ENCODE assay signal across 8 mouse cellular contexts in the genomic region with DNA sequence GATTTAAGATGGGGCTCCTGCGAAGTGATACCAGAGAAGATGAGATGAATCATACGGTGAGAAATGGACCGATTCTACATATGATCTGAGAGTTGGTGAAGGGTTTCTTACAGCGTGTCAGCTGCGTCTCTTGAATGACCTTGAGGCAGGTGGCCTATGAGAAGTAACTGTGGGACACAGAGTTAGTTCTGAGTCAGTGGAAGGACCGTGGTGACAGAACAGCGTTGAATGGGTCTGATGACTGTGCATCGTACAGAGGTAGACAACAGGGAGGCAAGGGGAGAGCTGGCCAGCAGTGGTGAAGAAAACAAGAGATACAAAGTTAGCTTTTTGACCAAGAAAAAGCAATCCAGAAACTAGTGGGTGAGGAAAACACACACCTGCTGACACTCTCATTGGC. TPM values are rescaled to one million over a fixed set of nuclear protein-coding genes. Genes with fewer than 3 reads are reported as not detected.
DNase-seq lines count a peak whose midpoint lies in the region; ATAC-seq and TF ChIP-seq lines count a peak whose summit lies in the region.
"Had no signal": no experiment of that assay in that cellular context is flagged by ENCODE, and none has a peak within 500 bp of the region (broad histone marks: within the 10 kb centered on the region; RNA-seq: fewer than 3 reads in every experiment).

No protein-coding gene starts in this region.

- TF ChIP-seq CTCF in lung, embryonic 14.5 days (IDR thresholded peaks at IDR 0.05; ENCODE audit: low read depth) = no peak
- TF ChIP-seq CTCF in embryonic fibroblast, embryonic 13.5 days (IDR thresholded peaks at IDR 0.05; ENCODE audit: borderline replicate concordance, insufficient read depth, low read length) = no peak

- no peaks in the 10 kb centered on the region for H3K9me3 ChIP-seq in lung, embryonic 14.5 days (ENCODE audit: low read depth, low read length)
- H3K9me3 ChIP-seq in intestine, embryonic 16.5 days (ENCODE audit: control insufficient read depth, low read length) = no peaks in the 10 kb centered on the region
- no peaks in the 10 kb centered on the region for H3K9me3 ChIP-seq in neural tube, embryonic 14.5 days (ENCODE audit: control insufficient read depth, low read length)

- H3K36me3 ChIP-seq in lung, embryonic 14.5 days (ENCODE audit: insufficient read depth) = peaks cover 6% of the 10 kb centered on the region; the same call in 1 of the 2 replicates
- H3K36me3 ChIP-seq in intestine, embryonic 16.5 days (ENCODE audit: control insufficient read depth, insufficient read depth, low read length) = no peaks in the 10 kb centered on the region
- no peaks in the 10 kb centered on the region for H3K36me3 ChIP-seq in neural tube, embryonic 14.5 days (ENCODE audit: control insufficient read depth, insufficient read depth, low read length)

- no peak overlapping the region for H3K4me3 ChIP-seq in lung, embryonic 14.5 days (ENCODE audit: low read depth, low read length)
- no peak overlapping the region for H3K4me3 ChIP-seq in embryonic fibroblast, embryonic 13.5 days (ENCODE audit: insufficient read depth, low read length)
- peak overlapping the region; percentile 69 for H3K4me3 ChIP-seq in intestine, embryonic 16.5 days (ENCODE audit: low read length)
- no peak overlapping the region for H3K4me3 ChIP-seq in neural tube, embryonic 14.5 days (ENCODE audit: low read depth, low read length)

- no peak for TF ChIP-seq POLR2A in embryonic fibroblast, embryonic 13.5 days (IDR thresholded peaks at IDR 0.05; ENCODE audit: low read depth, low read length)

- H3K4me2 ChIP-seq in lung, embryonic 14.5 days = peak overlapping the region; percentile 67
- peak overlapping the region; percentile 76 for H3K4me2 ChIP-seq in intestine, embryonic 16.5 days (ENCODE audit: low read depth, low read length)
- H3K4me2 ChIP-seq in neural tube, embryonic 14.5 days (ENCODE audit: low read depth, low read length) = peak overlapping the region; percentile 52; the same call in 1 of the 2 replicates

- intact Hi-C loops in left cerebral cortex, postnatal 25 days (cut with DNase I) = no loop called here

- H3K27me3 ChIP-seq in lung, embryonic 14.5 days (ENCODE audit: insufficient read depth, low read length) = no peaks in the 10 kb centered on the region
- H3K27me3 ChIP-seq in intestine, embryonic 16.5 days (replicated peaks; ENCODE audit: control insufficient read depth, insufficient read depth, low read length) = no peaks in the 10 kb centered on the region
- H3K27me3 ChIP-seq in neural tube, embryonic 14.5 days (ENCODE audit: control insufficient read depth, insufficient read depth, low read length) = no peaks in the 10 kb centered on the region

- H3K27ac ChIP-seq in lung, embryonic 14.5 days (ENCODE audit: low read depth) = peak overlapping the region; percentile 87
- peak overlapping the region; percentile 87 for H3K27ac ChIP-seq in embryonic fibroblast, embryonic 13.5 days (ENCODE audit: insufficient read depth, low read length)
- peak overlapping the region; percentile 97 for H3K27ac ChIP-seq in intestine, embryonic 16.5 days (ENCODE audit: low read length)
- H3K27ac ChIP-seq in neural tube, embryonic 14.5 days (ENCODE audit: low read depth, low read length) = 0 out of 2 replicates have a peak overlapping the region, but pooled peaks have one; percentile 12

- 67% methylated on average over 8 of the region's 8 CpGs for WGBS in lung, embryonic 14.5 days
- WGBS in intestine, embryonic 16.5 days = 72% methylated on average over 8 of the region's 8 CpGs
- 74% methylated on average over 8 of the region's 8 CpGs for WGBS in neural tube, embryonic 14.5 days

- no peak for DNase-seq in lung, embryonic 14.5 days
- DNase-seq in lung, postnatal 4 days = no peak
- no peak for DNase-seq in frontal cortex, postnatal 14 days (ENCODE audit: low spot score in 2 of 2)
- DNase-seq in left cerebral cortex, postnatal 25 days (ENCODE audit: low spot score in 2 of 2) = no peak

- ATAC-seq in lung, embryonic 14.5 days (ENCODE audit: insufficient read depth) = no peak
- ATAC-seq in intestine, embryonic 16.5 days = no peak
- no peak for ATAC-seq in neural tube, embryonic 14.5 days (ENCODE audit: low read depth)

- H3K4me1 ChIP-seq in lung, embryonic 14.5 days (ENCODE audit: insufficient read depth) = peaks cover 12% of the 10 kb centered on the region
- H3K4me1 ChIP-seq in embryonic fibroblast, embryonic 13.5 days (ENCODE audit: control insufficient read depth, insufficient read depth, low read length) = peaks cover 7% of the 10 kb centered on the region
- peaks cover 23% of the 10 kb centered on the region for H3K4me1 ChIP-seq in intestine, embryonic 16.5 days (ENCODE audit: control insufficient read depth, insufficient read depth, low read length)
- peaks cover 9% of the 10 kb centered on the region; the same call in 1 of the 2 replicates for H3K4me1 ChIP-seq in neural tube, embryonic 14.5 days (ENCODE audit: control insufficient read depth, insufficient read depth, low read length)

- no peak overlapping the region for H3K9ac ChIP-seq in lung, embryonic 14.5 days
- H3K9ac ChIP-seq in intestine, embryonic 16.5 days (ENCODE audit: low read depth, low read length) = peak overlapping the region; percentile 84
- no peak overlapping the region for H3K9ac ChIP-seq in neural tube, embryonic 14.5 days (replicated peaks; ENCODE audit: low read depth, low read length)

RNA-seq across cellular contexts. Expression of gene Pml, which starts 0.7 kb away (rescaled TPM):
- polyA plus RNA-seq in lung, embryonic 14.5 days (2014; fragmentation: Nextera tagmentation; extraction: Ambion mirVana) = 21.4 and 23.2 TPM in 2 replicates
- 56.3 and 86.6 TPM in 2 replicates for polyA plus RNA-seq in embryonic fibroblast, embryonic 13.5 days (2011; ENCODE audit: insufficient read length, low read depth, missing spikeins)
- 12.4 and 13.7 TPM in 2 replicates for polyA plus RNA-seq in intestine, embryonic 16.5 days (2015; fragmentation: Nextera tagmentation; extraction: Ambion mirVana)
- polyA plus RNA-seq in neural tube, embryonic 14.5 days (2014; fragmentation: Nextera tagmentation; extraction: Ambion mirVana) = 2.7 and 3.3 TPM in 2 replicates
- 10 to 100 TPM; 13.0 to 18.2 TPM for total RNA-seq in left cerebral cortex, postnatal 25 days (2021)

RNA-seq across cellular contexts. Expression of gene Stoml1, which starts 2.6 kb away (rescaled TPM):
- 23.2 and 27.1 TPM in 2 replicates for polyA plus RNA-seq in lung, embryonic 14.5 days (2014; fragmentation: Nextera tagmentation; extraction: Ambion mirVana)
- polyA plus RNA-seq in embryonic fibroblast, embryonic 13.5 days (2011; ENCODE audit: insufficient read length, low read depth, missing spikeins) = 25.9 and 27.0 TPM in 2 replicates
- polyA plus RNA-seq in intestine, embryonic 16.5 days (2015; fragmentation: Nextera tagmentation; extraction: Ambion mirVana) = 21.1 and 22.4 TPM in 2 replicates
- 112 and 129 TPM in 2 replicates for polyA plus RNA-seq in neural tube, embryonic 14.5 days (2014; fragmentation: Nextera tagmentation; extraction: Ambion mirVana)
- 10 to 100 TPM; 64.3 to 71.4 TPM for total RNA-seq in left cerebral cortex, postnatal 25 days (2021)

RNA-seq across cellular contexts. Expression of gene Islr2, which starts 46.2 kb away (rescaled TPM):
- polyA plus RNA-seq in lung, embryonic 14.5 days (2014; fragmentation: Nextera tagmentation; extraction: Ambion mirVana) = not detected in 2 replicates
- polyA plus RNA-seq in embryonic fibroblast, embryonic 13.5 days (2011; ENCODE audit: insufficient read length, low read depth, missing spikeins) = 0.30 TPM in 1 of 2 replicates, not detected in the other
- 0.83 and 1.0 TPM in 2 replicates for polyA plus RNA-seq in intestine, embryonic 16.5 days (2015; fragmentation: Nextera tagmentation; extraction: Ambion mirVana)
- 13.2 and 13.5 TPM in 2 replicates for polyA plus RNA-seq in neural tube, embryonic 14.5 days (2014; fragmentation: Nextera tagmentation; extraction: Ambion mirVana)
- 10 to 100 TPM; 72.2 to 76.7 TPM for total RNA-seq in left cerebral cortex, postnatal 25 days (2021)
- total RNA-seq: megakaryocyte progenitor cell, adult 5-6 weeks had no signal

RNA-seq across cellular contexts. Expression of gene Islr, which starts 46.2 kb away (rescaled TPM):
- 56.9 and 60.2 TPM in 2 replicates for polyA plus RNA-seq in lung, embryonic 14.5 days (2014; fragmentation: Nextera tagmentation; extraction: Ambion mirVana)
- 17.8 and 36.3 TPM in 2 replicates for polyA plus RNA-seq in embryonic fibroblast, embryonic 13.5 days (2011; ENCODE audit: insufficient read length, low read depth, missing spikeins)
- polyA plus RNA-seq in intestine, embryonic 16.5 days (2015; fragmentation: Nextera tagmentation; extraction: Ambion mirVana) = 70.7 and 77.5 TPM in 2 replicates
- 1.5 and 39.2 TPM in 2 replicates for polyA plus RNA-seq in neural tube, embryonic 14.5 days (2014; fragmentation: Nextera tagmentation; extraction: Ambion mirVana)
- 10 to 100 TPM; 14.9 to 15.2 TPM for total RNA-seq in left cerebral cortex, postnatal 25 days (2021)
- total RNA-seq: megakaryocyte progenitor cell, adult 5-6 weeks had no signal

Comparison
In these comparisons a context has a peak if more than half of its experiments do, and no peak if none do; other contexts are left out.
1. H3K27ac ChIP-seq: peak in every context shown above with its lines; median percentile 97 in intestine, embryonic 16.5 days; 87 in lung, embryonic 14.5 days; 87 in embryonic fibroblast, embryonic 13.5 days; 12 in neural tube, embryonic 14.5 days.